Mouse (Mus musculus) B cell, adult 2 months (primary cell): ENCODE data around the gene 1700030J22Rik.

Source experiments
- DNase-seq, 2 experiments: peaks; one replicate each; pipeline ENCODE4 v3.0.0; 2022

The 1700030J22Rik gene

DNA sequence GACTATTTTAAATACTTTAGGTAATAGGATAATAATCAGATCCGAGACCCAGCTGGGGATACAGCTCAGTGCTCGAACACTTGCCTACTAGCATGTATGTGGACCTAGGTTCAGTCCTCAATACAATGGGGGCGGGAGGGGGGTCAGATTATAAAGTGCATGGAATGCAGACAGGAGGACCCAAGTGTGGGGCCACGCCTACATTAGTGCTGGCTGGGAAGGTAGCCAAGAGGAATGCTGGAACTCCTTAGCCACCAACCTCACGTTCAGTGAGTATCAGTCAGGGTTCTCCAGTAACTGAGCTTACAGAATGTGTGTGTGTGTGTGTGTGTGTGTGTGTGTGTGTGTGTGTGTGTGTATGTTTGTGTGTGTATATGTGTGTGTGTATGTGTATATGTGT lies 27.4 kb downstream of the 1700030J22Rik start:
- no peak for DNase-seq

DNA sequence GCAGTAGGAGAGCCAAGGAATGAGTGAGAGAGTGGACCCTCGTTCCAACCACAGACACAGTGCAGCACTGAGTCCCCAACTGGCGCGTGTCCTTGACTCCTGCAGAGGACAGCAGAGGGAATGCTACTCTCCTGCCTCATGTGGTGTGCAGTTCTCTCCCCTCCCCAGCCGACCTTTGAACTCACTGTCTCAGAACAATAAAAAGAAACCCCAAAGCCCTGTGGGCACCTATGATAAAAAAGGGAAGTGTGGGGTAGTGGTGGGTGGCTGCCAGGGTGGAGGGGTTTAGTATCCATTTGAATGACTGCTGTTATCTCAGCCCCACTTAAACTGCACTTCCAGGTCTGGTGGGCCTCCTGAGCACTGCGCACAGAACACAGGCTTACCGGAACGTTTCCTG lies 31.2 kb downstream of the 1700030J22Rik start:
- peak; percentile 10 to 24 for DNase-seq

DNA sequence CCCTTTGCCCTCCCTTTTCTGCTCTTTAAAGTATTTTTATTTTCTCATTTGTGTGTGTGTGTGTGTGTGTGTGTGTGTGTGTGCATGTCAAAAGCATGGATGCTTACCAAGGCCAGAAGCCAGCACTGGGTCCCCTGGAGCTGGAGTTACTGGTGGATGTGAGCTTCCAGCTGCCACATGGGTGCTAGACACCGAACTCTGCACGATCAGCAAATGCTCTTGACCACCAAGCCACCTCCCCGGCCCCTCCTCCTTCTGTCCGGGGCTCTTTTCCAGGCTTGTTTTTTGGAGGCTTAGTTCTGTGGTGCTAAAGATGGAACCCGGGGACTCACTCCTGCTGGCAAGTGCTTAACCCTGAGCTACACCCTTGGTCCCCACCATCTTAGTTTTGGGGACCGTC lies 31.9 kb downstream of the 1700030J22Rik start:
- DNase-seq = no peak

DNA sequence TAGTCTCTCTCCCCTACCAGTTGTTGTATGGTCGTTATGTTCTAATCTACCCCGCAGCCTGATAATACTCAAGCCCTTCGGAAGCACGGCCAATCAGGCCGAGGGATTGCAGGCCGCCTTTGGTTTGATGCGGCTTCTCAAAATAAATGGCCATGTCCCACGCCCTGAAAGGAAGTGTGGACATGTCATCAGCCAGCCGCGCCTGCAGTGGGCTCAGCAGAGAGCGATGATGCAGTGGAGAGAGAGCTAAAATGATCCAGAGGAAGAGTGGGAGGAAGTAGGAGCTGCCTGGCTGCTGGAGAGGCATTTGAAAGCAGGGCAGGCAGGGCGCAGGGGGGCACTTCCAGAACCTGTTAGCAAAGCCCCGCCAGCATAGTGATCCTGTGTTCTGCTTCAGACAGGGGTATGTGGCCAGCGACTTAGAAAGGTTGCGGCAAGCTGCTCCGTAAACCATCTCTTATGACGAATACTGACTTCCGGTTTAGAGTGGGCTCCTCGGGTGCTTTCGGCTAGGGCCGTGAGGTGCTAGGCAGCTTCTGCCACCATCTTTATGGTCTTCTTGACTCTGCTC lies 32.4 kb downstream of the 1700030J22Rik start:
- peak; percentile 35 to 38 for DNase-seq

DNA sequence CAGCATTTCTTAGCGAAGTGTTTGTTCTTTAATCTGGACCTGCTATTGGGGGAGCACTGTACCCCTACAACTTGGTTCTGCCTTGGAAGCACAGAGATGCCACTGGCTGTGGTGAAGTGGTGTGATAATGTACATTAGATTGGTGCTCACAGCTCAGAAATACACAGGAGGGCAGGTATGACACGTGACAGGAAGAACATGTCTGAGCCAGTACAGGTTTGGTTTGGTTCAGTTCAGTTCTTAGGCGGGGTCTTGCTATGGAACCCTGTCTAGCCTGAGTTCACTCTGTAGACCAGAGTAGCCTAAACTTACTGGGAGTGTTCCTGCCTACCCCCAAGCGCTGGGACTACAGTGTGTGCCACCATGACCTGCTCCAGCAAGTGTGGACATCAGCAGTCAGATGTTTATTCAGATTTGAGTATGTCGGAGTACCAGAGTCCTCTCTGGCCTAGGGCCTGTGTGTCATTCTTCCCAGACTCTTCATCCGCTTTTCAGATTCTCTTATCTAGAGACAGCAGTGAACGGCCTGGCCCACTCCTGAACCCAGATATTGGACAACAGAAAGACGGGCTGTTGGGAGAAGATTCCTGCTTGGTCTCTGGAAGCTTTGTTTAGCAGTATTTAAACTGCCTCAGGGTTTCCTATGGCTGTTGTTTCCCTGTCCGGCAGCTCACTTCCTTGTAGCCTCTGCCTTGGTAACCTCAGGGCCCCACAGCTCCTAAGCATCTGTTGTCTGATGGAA lies 33.4 kb downstream of the 1700030J22Rik start:
- no peak for DNase-seq

DNA sequence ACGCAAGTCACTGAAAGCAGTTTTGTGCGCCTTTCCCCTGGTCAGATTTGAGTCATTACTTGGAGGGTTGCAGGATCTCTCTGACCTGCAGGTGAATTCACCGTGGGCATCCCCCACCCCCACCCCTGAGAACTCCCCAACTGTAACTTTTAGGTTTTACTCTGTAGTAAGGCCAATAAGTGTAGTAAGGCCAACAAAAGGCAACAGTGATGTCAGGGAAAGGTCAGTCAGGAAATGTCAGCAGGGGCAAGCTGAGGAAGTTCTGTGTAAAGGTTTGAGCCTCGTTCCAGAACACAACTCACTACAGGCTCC lies 34.4 kb downstream of the 1700030J22Rik start:
- no peak for DNase-seq

DNA sequence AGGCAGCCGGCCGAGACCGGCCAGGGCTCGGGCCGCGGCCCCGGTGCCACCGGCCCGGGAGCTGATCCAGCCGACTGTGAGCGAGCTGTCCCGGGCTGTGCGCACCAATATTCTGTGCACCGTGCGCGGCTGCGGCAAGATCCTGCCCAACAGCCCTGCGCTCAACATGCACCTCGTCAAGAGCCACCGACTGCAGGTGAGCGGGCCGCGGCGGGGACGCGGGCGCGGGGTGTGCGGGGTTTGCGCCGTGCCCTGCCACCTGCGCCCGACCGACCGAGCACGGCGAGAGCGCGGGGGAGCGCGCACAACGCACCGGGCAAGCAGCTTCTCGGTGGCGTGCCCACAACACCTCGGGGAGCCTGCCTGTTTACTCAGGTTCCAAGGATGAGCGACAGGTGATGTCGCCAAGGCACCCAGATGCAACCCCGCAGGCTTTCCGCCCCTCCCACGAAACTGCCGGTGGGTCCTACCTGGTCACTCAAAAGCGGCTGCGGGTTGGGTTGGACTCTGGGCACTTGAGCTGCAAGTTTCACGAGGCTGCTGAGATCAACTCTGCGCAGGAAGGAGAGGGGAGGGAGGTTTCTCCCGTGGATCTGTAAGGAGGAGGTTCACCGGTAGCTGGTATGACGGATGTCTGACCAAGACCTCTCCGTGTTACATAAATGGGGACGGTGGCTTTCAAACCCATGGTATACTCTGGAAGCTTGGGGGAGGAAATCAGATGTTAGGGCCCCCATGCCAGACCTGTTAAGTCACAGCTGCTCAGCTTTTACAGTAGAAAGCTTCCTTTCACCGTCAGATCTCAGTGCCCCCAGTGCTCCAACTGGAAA lies 35.0 kb downstream of the 1700030J22Rik start:
- peak; percentile 34 to 49 for DNase-seq

DNA sequence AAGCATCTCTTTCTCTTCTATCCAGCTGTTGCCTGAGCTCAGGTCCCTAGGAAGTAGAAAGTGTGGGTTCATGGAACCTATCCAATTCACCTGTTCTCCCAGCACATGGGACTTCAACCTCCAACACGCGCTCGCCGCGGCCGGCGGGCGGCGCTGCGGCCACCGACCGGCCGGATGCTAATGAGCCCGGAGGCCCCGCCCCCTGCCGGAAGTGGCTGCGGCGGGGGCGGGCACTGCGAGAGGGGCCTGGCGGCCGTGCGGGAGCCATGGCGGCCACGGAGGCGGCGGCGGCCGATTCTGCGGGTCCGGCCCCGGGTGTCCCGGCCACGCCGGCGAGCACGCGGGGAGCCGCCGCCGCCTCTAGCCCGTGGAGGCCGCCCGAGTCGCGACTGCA lies 35.6 kb downstream of the 1700030J22Rik start, which contains the start of gene Atmin:
Gene Atmin (plus strand): TSS at position 233 of the 394 bp plus-strand sequence.
- DNase-seq = peak; percentile 90 to 92

DNA sequence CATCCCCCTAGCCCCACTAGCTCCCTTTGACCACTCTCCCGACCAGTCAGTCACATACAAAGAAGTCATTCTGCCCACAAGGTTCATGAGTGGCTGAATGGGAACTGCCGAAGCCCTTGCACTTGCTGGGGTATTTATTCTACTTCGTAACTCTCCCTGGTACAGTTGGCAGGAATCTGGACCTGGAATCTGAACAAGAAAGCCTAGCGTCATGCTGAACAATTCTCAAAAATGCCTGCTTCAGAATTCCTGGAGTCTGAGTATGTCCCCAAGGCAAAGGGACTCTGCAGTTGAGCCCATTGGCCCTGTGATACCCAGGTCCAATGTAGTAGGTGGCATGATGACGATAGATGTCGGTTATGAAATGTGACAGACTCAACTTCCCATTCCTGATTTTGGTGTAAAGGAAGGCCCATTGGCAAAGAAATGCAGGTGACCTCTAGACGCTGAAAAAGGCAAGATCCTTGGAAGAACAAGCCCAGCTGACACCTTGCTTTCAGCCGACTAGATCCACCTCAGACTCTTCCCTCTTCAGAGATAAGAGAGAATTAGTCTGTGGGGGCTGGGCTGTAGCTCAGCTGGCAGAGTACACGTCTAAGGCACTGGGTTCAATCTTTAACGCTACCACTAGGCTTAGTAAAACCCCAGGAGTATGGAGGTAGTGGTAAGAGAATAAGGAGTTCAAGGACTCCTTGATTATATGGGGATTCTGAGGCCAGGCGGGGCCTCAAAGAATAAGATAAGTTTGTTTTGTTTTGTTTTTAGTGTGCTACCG lies 36.3 kb downstream of the 1700030J22Rik start:
- no peak for DNase-seq

DNA sequence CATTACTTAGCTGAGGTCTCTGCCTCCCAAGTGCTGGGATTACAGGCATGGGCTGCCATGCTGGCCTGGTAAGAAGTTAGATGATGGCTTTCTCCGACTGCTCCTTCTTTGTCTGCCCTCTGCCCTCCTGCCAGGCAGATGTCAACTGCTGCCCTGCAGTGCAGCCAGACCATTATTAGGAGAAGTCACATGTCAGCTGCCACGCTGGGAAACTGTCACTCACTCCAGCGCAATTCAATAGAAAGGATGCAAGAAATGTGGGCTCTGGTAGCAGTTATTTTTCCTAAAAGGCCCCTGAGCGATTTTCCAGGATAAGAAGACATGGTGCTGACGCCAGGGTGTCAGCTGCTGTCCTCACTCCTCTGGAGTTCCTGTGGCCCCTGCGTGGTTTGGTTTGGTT lies 43.3 kb downstream of the 1700030J22Rik start:
- DNase-seq = no peak

DNA sequence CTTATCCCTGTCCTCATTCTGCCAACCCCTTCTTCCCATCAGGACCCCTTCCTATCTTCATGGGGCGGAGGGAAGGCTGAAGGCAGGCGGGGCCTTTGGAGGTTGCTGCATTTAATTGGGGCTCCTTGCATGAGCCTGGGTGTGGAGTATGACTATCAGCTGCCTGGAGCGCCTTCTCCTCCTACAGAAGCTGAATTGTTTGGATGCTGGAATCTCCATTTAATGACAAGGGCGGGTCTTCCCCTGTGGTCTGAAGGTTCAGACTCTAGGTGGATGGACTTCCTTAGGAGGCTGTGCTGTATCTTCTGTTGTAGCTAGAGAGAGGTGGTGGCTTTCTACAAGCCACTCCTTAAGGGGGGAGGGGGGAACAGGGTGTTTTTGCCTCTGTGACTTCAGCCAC lies 43.8 kb downstream of the 1700030J22Rik start:
- DNase-seq = no peak

DNA sequence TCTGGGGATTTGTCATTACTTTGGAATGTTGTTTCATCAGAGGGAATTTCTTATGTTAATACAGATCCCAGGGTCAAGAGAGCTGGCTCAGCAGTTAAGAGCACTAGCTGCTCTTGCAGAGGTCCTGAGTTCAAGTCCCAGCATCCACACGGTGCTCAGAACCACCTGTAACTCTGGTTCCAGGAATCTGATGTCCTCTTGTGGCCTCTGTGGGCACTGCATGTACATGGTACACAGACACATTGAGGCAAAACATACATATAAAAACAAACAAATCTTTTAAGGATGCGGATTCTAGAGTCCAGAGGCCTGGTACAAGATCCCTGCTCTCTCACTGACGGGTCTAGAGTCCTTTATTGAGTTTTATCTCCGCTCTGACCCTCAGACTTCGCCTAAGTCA lies 50.2 kb downstream of the 1700030J22Rik start:
- DNase-seq = no peak

DNA sequence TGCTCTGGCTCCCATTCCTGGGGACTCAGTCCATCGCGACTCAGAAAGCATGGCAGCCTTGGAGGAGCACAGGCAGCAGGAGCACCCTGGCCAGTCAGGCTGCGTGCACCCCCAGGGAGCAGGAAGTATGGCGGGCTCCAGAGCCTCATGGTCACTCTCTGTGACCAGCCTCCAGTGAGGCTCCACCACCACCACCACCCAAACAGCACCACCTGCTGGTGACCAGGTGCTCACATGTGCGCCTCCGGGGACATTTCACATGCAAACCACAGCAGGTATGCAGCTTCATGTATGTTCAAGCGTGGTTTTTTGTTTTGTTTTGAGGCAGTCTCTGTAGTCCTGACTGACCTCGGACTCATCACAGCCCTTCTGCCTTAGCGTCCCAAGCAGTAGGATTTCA lies 50.9 kb downstream of the 1700030J22Rik start:
- DNase-seq = peak; percentile 79

DNA sequence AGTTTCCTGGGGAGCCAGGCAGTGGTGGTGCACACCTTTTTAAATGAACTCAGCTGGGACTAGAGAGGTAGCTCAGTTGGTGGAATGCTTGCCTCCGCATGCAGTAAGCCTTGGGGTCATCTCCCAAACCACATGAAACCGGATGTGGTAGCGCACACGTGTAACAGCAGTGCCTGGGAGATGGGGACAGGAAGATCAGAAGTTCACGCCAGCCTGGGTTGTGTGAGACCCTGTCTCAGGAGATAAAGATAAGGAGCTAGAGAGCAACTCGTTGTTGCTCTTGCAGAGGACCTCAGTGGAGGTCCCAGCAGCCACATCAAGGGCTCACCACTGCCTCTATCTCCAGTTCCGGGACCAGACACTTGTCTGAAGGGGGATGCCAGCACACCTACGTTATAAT lies 55.2 kb downstream of the 1700030J22Rik start:
- DNase-seq = no peak

DNA sequence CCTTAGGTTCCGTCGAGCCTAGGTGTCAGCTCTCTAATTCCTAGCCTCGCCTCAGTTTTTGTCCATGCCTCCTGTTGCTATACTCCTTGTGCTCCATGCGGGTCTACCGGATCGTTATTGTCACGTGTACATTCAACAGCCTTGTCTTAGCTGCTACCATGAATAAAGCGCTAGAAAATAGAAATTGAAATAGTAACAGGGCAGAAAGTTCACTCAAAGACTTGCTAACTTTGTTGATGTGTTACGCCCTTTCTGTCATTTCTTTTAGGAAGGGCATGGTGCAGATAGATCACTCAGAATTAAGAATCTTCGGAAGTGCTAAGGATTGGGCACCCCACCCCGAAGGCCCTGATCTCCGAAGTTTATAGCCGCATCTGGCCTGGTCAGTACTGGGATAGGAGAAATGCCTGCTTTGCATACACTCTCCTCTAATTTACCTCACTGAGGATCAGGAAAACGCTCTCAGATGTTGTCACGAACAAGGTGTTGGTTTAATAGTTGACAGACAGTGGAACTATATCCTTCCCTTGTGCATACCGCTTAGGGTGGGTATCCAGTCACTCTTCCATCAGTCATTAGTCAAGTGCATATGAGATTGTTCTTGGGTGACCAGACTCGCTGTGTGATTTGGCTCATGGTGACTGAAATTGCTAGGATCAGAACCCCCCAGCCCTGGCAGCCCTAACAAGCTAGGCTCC lies 56.5 kb downstream of the 1700030J22Rik start:
- DNase-seq = no peak

DNA sequence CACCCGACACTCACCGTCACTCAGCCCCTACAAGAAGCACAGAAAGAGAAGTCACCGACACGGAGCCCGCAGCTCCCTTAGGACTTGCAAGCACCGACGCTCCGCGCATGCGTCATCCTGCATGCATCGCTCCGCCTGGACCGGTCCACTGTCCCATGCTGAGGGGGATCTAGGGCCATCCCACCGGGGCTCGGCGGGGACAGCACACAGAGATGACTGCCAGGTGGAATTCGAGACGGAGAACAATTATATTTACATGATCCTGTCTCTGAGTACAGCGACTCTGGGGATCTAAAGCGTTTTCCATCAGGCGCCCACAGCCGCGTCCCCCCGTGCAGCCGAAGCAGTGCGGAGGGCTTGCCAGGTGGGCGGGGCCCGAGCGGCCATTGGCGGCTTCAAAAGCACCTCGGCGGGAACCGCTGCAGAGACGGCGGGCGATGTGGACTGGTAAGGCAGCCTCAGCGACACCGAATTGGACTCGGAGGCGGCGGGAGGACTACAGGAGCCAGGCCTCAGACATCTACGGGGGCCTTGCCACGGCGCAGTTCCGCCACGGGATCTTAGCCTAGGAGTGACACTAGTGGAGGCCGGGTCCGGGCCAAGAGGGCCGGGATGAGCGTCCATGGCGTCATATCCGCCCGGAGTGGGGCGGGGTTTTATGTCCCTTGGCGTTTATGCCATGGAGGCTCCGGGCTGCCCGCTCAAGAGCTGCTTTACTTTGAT lies 57.3 kb downstream of the 1700030J22Rik start, which contains the start of the genes Cmc2 and Cenpn:
Gene Cmc2 (minus strand): TSS at position 119 of the 723 bp plus-strand sequence.
Gene Cenpn (plus strand): TSS at position 394 of the 723 bp plus-strand sequence.
- DNase-seq = peak; percentile 94 to 95

DNA sequence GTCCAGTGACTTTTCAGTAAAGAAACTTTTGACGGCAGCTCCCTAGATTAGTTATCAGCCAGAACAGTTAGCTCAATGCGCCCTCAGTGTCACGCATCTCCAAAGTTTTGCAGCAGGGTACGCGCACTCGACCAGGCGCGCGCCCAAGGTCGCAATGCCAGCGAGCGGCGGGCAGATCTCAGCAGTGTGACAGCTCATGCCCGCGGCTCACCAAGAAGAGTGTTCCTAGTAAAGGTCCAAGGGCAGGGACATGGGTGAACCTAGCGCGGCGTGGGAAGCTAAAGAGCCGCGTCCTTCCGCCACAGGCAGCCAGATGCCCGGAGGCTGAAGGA lies 57.8 kb downstream of the 1700030J22Rik start:
- no peak for DNase-seq
